Mouse (Mus musculus): ENCODE measurements around the gene Midn.

DNA sequence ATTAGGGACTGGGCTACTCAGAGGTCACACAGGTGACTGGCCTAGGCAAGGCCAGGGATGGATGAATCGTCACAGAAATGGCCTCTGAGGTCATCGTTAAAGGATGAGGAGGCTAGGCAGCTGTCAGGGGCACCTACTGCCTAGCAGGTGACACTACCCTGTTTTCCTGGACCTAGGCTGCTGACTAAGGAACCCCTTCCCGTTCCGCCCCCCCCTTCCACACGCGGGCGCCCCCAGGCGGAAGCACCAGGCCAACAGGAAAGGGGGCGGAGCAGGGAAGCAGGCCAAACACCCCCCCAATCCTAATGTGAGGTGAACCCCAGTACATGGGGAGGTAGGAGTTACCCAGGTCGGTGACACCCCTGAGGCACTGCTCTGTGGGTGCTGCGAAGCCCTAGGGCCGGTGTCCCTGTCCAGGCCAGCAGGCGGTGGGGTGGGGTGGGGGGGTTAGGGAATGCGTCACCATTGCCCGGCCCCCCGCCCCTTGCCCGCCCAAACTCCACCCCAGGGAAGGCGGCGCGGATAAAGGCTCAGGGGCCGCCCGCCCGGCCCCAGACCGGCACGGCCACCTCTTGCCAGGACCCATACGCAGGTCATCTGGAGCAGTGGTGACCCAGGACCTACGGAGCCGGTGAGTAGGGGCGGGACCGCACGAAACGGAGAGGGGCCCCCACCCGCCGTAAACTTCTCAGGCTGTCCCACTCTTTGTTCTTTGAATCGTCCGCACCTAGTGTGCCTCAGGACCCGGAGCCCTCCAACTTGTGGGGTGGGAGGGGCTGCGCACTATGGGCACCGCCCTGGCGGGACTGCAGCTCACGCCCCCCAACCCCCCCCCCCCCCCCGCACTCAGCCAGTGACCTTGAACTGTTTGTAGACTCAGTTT is at the start of gene Midn:
- no peak for TF ChIP-seq CTCF (IDR thresholded peaks at IDR 0.05; ENCODE audit: extremely low read depth, insufficient read depth, insufficient read length, insufficient replicate concordance)
- peak; percentile 56; the same call in 1 of the 2 replicates for TF ChIP-seq POLR2A (IDR thresholded peaks at IDR 0.05; ENCODE audit: low read depth, low read length)

All from spleen, adult 2 months (tissue).